Mouse (Mus musculus) heart, adult 2 months (tissue): Measurements from ENCODE around the gene Apba1. TPM values are rescaled to one million over a fixed set of nuclear protein-coding genes. Genes with fewer than 3 reads are reported as not detected.

Experiments
- DNase-seq, 2 experiments: peaks; one replicate each; pipeline ENCODE4 v3.0.0; 2021
- H3K27ac ChIP-seq: fragments of 200-600 bp; 2 replicates; pipeline ENCODE4 v1.8.1; 2022
- H3K27me3 ChIP-seq: fragments of 200-500 bp; 2 replicates; pipeline ENCODE4 v1.6.1; 2012; ENCODE audit warnings: mild to moderate bottlenecking, low read length, inconsistent platforms, mixed read lengths; ENCODE audit not compliant: control insufficient read depth, insufficient read depth
- H3K36me3 ChIP-seq: fragments of 200-500 bp; 2 replicates; pipeline ENCODE4 v1.6.1; 2012; ENCODE audit warnings: low read length, inconsistent platforms; ENCODE audit not compliant: control insufficient read depth, insufficient read depth
- H3K4me1 ChIP-seq: fragments of 200-500 bp; 2 replicates; pipeline ENCODE4 v1.6.1; 2011; ENCODE audit warnings: low read length; ENCODE audit not compliant: control insufficient read depth, insufficient read depth
- H3K4me3 ChIP-seq: fragments of 200-600 bp; 2 replicates; pipeline ENCODE4 v1.8.1; 2022
- H3K79me2 ChIP-seq: fragments of 200-500 bp; replicated peaks from 2 replicates; pipeline ENCODE4 v1.6.1; 2012; ENCODE audit warnings: mild to moderate bottlenecking, inconsistent platforms, low read length, moderate library complexity, mixed read lengths; ENCODE audit not compliant: control insufficient read depth, insufficient read depth
- H3K9ac ChIP-seq: fragments of 200-500 bp; 2 replicates; pipeline ENCODE4 v1.6.1; 2012; ENCODE audit warnings: low read depth, mild to moderate bottlenecking, control low read depth, inconsistent platforms, low read length, mixed read lengths
- CTCF ChIP-seq: fragments of 200-600 bp; IDR thresholded peaks from 2 replicates; pipeline ENCODE4 v1.8.1; 2022; ENCODE audit warnings: antibody characterized with exemption, mild to moderate bottlenecking, moderate library complexity
- EP300 ChIP-seq: fragments of 200-500 bp; IDR thresholded peaks from 2 replicates; pipeline ENCODE4 v1.6.1; 2011; ENCODE audit warnings: low read depth, low read length, control low read depth; ENCODE audit not compliant: insufficient read depth
- POLR2A ChIP-seq: fragments of 200-500 bp; IDR thresholded peaks from 2 replicates; pipeline ENCODE4 v1.6.1; 2011; ENCODE audit warnings: mild to moderate bottlenecking, low read depth, low read length, control low read depth; ENCODE audit not compliant: insufficient read depth
- WGBS: fragments of 180-500 bp; shearing (Covaris S2); methylation state at CpG from one replicate; pipeline ENCODE4 v1.1.7; 2018; 5-methylcytosine and 5-hydroxymethylcytosine counted together
- intact Hi-C: fragments of 180-260 bp; cut with DNase I; formaldehyde crosslinking; loops from one replicate; pipeline ENCODE4 v1.15.1; 2025
- polyA plus RNA-seq: library from polyadenylated mRNA; depleted of rRNA; stranded (reverse); fragments of >200 nt; gene quantifications from 2 replicates; pipeline ENCODE4 v1.2.3, GENCODE M21; 2012
- total RNA-seq, 2 experiments: library from RNA; stranded (reverse); gene quantifications; 2 replicates each; pipeline ENCODE4 v1.2.3; 2021

Apba1 gene
- total and polyA plus RNA-seq, 3 experiments: 2.7 to 3.9 (median 3.0) TPM

- DNase-seq: no peak
- H3K4me3 ChIP-seq: no peak overlapping the region
- peaks cover 1% of the 10 kb centered on the region; the same call in 1 of the 2 replicates for H3K27me3 ChIP-seq
- no peak overlapping the region for H3K9ac ChIP-seq
- H3K36me3 ChIP-seq: no peaks in the 10 kb centered on the region
- intact Hi-C loops: no loop called here
- no peaks in the 10 kb centered on the region for H3K4me1 ChIP-seq
- H3K27ac ChIP-seq: no peak overlapping the region
- WGBS: 73% methylated on average over 11 of the region's 11 CpGs
- H3K79me2 ChIP-seq: no peaks in the 10 kb centered on the region
- TF ChIP-seq CTCF (no peak), EP300 (no peak), POLR2A (no peak)
Observed at GRCm38 (mm10) chr19:23898501-23898900, 139.8 kb downstream of the Apba1 start.

DNA sequence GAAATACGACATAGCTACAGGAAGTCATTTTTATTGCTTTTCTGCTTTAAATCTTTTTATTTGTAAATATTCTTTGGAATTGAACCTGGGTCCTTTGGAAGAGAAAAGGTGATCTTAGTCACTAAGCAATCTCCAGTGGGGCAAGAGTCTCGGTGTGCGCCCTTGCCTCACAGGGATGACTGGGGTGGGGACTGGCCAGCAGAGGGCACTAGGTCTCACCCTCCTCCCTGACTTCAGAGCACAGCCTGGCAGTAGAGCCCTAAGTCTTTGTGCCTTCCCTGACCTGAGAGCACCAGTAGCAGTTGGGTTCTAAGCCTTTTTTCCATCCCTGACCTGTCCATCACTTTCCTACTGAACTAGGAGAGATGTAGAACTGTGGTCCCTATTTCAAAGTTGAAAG lies 142.5 kb downstream of the Apba1 start:
- Histone ChIP-seq H3K27me3 (no peaks in the 10 kb centered on the region), H3K27ac (no peak overlapping the region), H3K36me3 (no peaks in the 10 kb centered on the region), H3K4me1 (no peaks in the 10 kb centered on the region), H3K4me3 (no peak overlapping the region), H3K79me2 (no peaks in the 10 kb centered on the region), H3K9ac (no peak overlapping the region)
- intact Hi-C loops: loop anchor here (1.0 kb wide), 1 partner anchor 60 kb away; no protein-coding TSS in a partner anchor
- peak; percentile 80 for TF ChIP-seq CTCF
- no peak for TF ChIP-seq EP300
- TF ChIP-seq POLR2A: no peak
- 72% methylated on average over 3 of the region's 3 CpGs for WGBS
- DNase-seq: peak; percentile 20 to 50

- no peak for DNase-seq
- Histone ChIP-seq H3K36me3 (no peaks in the 10 kb centered on the region), H3K4me3 (no peak overlapping the region), H3K4me1 (no peaks in the 10 kb centered on the region), H3K9ac (no peak overlapping the region), H3K27ac (no peak overlapping the region), H3K27me3 (no peaks in the 10 kb centered on the region), H3K79me2 (no peaks in the 10 kb centered on the region)
- 81% methylated on average over 4 of the region's 4 CpGs for WGBS
- no peak for TF ChIP-seq EP300
- no peak for TF ChIP-seq POLR2A
- TF ChIP-seq CTCF: no peak
- intact Hi-C loops: loop anchor here (1.0 kb wide), 1 partner anchor 60 kb away; no protein-coding TSS in a partner anchor
Observed at GRCm38 (mm10) chr19:23901768-23902167, 143.1 kb downstream of the Apba1 start.

GRCm38 (mm10) chr19:23903066-23903465 lies 144.4 kb downstream of the Apba1 start:
- TF ChIP-seq CTCF: no peak
- TF ChIP-seq POLR2A: no peak
- TF ChIP-seq EP300: no peak
- intact Hi-C loops: no loop called here
- 93% methylated on average over 7 of the region's 7 CpGs for WGBS
- H3K36me3 ChIP-seq: no peaks in the 10 kb centered on the region
- no peak overlapping the region for H3K4me3 ChIP-seq
- H3K9ac ChIP-seq: no peak overlapping the region
- H3K4me1 ChIP-seq: no peaks in the 10 kb centered on the region
- H3K27ac ChIP-seq: no peak overlapping the region
- DNase-seq: no peak
- H3K79me2 ChIP-seq: no peaks in the 10 kb centered on the region
- H3K27me3 ChIP-seq: no peaks in the 10 kb centered on the region

DNA sequence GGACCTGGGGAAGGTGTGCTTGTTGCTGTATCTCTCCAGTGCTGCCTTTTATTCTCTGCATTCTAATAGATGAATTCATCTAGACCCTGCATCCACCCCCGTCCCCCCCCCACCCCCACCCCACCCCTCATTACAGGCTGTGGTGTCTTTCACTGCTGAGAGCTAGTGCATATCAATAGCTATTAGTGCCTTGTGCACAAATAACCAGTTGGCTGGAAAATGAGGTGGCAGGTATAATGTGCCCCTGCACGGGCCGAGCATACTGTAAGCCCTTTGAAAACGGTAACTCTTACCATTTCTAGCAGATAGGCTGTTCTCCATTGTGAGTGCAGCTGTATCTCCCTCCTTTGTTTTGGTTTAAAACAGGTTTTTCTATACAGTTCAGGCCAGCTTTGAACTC lies 146.2 kb downstream of the Apba1 start:
- no peak for DNase-seq
- no peaks in the 10 kb centered on the region for H3K4me1 ChIP-seq
- no peaks in the 10 kb centered on the region for H3K36me3 ChIP-seq
- H3K9ac ChIP-seq: no peak overlapping the region
- TF ChIP-seq POLR2A: no peak
- no peak for TF ChIP-seq EP300
- no peak for TF ChIP-seq CTCF
- no peaks in the 10 kb centered on the region for H3K79me2 ChIP-seq
- H3K27me3 ChIP-seq: no peaks in the 10 kb centered on the region
- H3K27ac ChIP-seq: no peak overlapping the region
- 87% methylated on average over 4 of the region's 4 CpGs for WGBS
- intact Hi-C loops: no loop called here
- no peak overlapping the region for H3K4me3 ChIP-seq

- no peaks in the 10 kb centered on the region for H3K27me3 ChIP-seq
- WGBS: 87% methylated on average over 5 of the region's 5 CpGs
- H3K79me2 ChIP-seq: no peaks in the 10 kb centered on the region
- no peaks in the 10 kb centered on the region for H3K36me3 ChIP-seq
- intact Hi-C loops: no loop called here
- H3K4me1 ChIP-seq: no peaks in the 10 kb centered on the region
- H3K4me3 ChIP-seq: no peak overlapping the region
- TF ChIP-seq CTCF (no peak), POLR2A (no peak), EP300 (no peak)
- H3K27ac ChIP-seq: no peak overlapping the region
- DNase-seq: no peak
- no peak overlapping the region for H3K9ac ChIP-seq
Observed at GRCm38 (mm10) chr19:23905772-23906171, 147.1 kb downstream of the Apba1 start.

DNA sequence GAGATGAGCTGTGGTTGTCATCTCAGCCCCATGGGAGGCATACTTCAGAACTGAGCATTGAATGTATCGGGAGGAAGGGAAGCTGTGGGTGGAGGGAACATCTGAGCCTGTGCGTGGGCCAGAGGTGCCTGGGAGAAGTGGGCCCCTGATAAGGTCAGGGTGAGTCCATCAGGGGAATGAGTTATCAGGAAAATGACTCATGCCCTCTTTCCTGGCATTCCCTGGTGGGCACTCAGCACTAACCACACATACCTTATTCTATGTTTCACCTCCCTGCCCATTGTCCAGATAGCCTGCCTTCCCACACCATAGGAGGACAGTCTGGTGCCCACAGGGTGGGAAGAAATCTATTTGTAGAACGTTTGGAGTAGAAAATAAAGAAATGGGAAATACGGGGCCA lies 151.7 kb downstream of the Apba1 start:
- 24% methylated on average over 4 of the region's 4 CpGs for WGBS
- no peaks in the 10 kb centered on the region for H3K4me1 ChIP-seq

More for the DNA sequence above, 151.7 kb downstream of the Apba1 start:
- TF ChIP-seq EP300 (no peak), CTCF (no peak), POLR2A (no peak)
- no peaks in the 10 kb centered on the region for H3K27me3 ChIP-seq
- H3K79me2 ChIP-seq: no peaks in the 10 kb centered on the region
- intact Hi-C loops: no loop called here
- DNase-seq: no peak
- H3K4me3 ChIP-seq: no peak overlapping the region
- no peaks in the 10 kb centered on the region for H3K36me3 ChIP-seq
- no peak overlapping the region for H3K9ac ChIP-seq
- no peak overlapping the region for H3K27ac ChIP-seq
